Mouse (Mus musculus): ENCODE data around the gene Clasp1.

DNA sequence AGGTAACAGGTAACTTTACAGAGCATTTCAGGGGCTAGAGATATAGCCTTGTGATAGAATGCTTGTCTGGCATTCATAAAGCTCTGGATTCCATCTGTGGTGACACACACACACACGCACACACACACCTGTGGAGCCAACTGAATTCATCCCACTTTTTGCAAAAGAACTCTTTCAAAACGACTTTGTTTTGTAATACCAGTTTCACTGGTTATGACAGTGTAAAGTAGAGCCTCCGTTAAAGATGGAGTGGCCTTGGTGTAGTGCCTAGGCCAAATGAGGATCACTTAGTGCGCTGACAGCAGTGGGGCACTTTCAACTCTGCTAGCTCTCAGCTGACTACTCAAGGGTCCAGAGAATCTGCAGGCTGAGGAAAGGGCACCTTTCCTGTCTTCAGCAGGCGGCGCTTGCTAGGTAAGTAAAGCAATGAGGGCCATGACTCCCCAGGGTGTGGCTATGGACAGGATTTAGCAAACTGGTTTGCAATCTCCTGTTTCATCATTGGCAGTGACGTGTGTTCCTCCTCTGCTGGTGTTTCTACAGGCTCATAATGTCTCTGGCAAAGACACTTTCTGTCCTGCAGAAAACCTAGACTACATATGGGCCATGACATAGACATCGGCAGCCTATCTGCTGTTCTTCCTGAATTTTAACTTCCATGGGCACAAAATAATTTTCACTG is 8.6 kb upstream of the Clasp1 start:
- TF ChIP-seq CTCF (IDR thresholded peaks at IDR 0.05; ENCODE audit: control insufficient read depth, insufficient read depth, low read length) (no peak), POLR2A (IDR thresholded peaks at IDR 0.05; ENCODE audit: borderline replicate concordance, control insufficient read depth, low read depth, low read length) (no peak)
